Mouse (Mus musculus) frontal cortex, postnatal 14 days (tissue): ENCODE measurements at regions not wholly inside any gene's neighbourhood (a gene's known extent, or its start where the extent isn't known, plus 50 kb on each side); places are given as distances from the start of the nearest gene placed in this dataset.

ENCODE experiments used
- DNase-seq, 2 experiments: peaks; one replicate each; pipeline ENCODE4 v3.0.0; 2022; ENCODE audit warnings: low spot score in 2 of 2

GRCm38 (mm10) chr15:96184666-96185065, 102.7 kb upstream of the Arid2 start:
- DNase-seq = no peak

GRCm38 (mm10) chr15:96185429-96185828, 101.9 kb upstream of the Arid2 start:
- DNase-seq = no peak

GRCm38 (mm10) chr15:96185901-96186300, 101.4 kb upstream of the Arid2 start:
- DNase-seq = no peak

- DNase-seq = no peak
Measured at GRCm38 (mm10) chr15:96189551-96189950, 97.8 kb upstream of the Arid2 start.

GRCm38 (mm10) chr15:96197413-96197812, 89.9 kb upstream of the Arid2 start:
- DNase-seq = no peak

GRCm38 (mm10) chr15:96197932-96198331, 89.4 kb upstream of the Arid2 start:
- no peak for DNase-seq

- DNase-seq = no peak
Measured at GRCm38 (mm10) chr15:96201273-96201672, 86.0 kb upstream of the Arid2 start.

GRCm38 (mm10) chr15:96201701-96202460, 85.4 kb upstream of the Arid2 start:
- no peak for DNase-seq

- DNase-seq = no peak
Measured at GRCm38 (mm10) chr15:96204187-96204586, 83.1 kb upstream of the Arid2 start.

- no peak for DNase-seq
Measured at GRCm38 (mm10) chr15:96204623-96205022, 82.7 kb upstream of the Arid2 start.

- DNase-seq = no peak
Measured at GRCm38 (mm10) chr15:96210721-96211400, 76.5 kb upstream of the Arid2 start.

- DNase-seq = no peak
Measured at GRCm38 (mm10) chr15:96213541-96214312, 73.6 kb upstream of the Arid2 start.

- no peak for DNase-seq
Measured at GRCm38 (mm10) chr15:96217896-96218295, 69.4 kb upstream of the Arid2 start.

GRCm38 (mm10) chr15:96219746-96220145, 67.6 kb upstream of the Arid2 start:
- DNase-seq = no peak

GRCm38 (mm10) chr15:96231969-96232368, 55.3 kb upstream of the Arid2 start:
- DNase-seq = no peak

- no peak for DNase-seq
Measured at GRCm38 (mm10) chr15:96233113-96233512, 54.2 kb upstream of the Arid2 start.

GRCm38 (mm10) chr15:96234783-96235182, 52.5 kb upstream of the Arid2 start:
- no peak for DNase-seq
